Mouse (Mus musculus): Measurements from ENCODE around the gene Zfp970. TPM values are rescaled to one million over a fixed set of nuclear protein-coding genes. Genes with fewer than 3 reads are reported as not detected.
"Not testable (repeated sequence)": the region's sequence is repeated elsewhere in the genome, so short reads cannot be mapped to it uniquely, and the experiment has no call there.

Zfp970 gene
- polyA plus RNA-seq, 1 experiment from 2014 or later = 6.4 TPM

GRCm38 (mm10) chr2:177511972-177512371, 47.4 kb downstream of the Zfp970 start:
- ATAC-seq; H3K4me1 ChIP-seq (ENCODE audit: control insufficient read depth, insufficient read depth, low read length); H3K9me3 ChIP-seq (replicated peaks; ENCODE audit: control insufficient read depth, low read length, poor library complexity, severe bottlenecking); H3K27ac ChIP-seq (ENCODE audit: low read length); H3K4me3 ChIP-seq (ENCODE audit: low read depth, low read length); H3K36me3 ChIP-seq (ENCODE audit: control insufficient read depth, insufficient read depth, low read length); H3K4me2 ChIP-seq (ENCODE audit: low read length); H3K27me3 ChIP-seq (ENCODE audit: control insufficient read depth, insufficient read depth, low read depth, low read length); H3K9ac ChIP-seq (ENCODE audit: low read depth, low read length): not testable (repeated sequence)
- 86% methylated on average over 3 of the region's 3 CpGs for WGBS

GRCm38 (mm10) chr2:177513991-177514479, 49.5 kb downstream of the Zfp970 start:
- not testable (repeated sequence) for ATAC-seq; H3K36me3 ChIP-seq (ENCODE audit: control insufficient read depth, insufficient read depth, low read length); H3K4me2 ChIP-seq (ENCODE audit: low read length); H3K4me3 ChIP-seq (ENCODE audit: low read depth, low read length); H3K9me3 ChIP-seq (replicated peaks; ENCODE audit: control insufficient read depth, low read length, poor library complexity, severe bottlenecking); H3K4me1 ChIP-seq (ENCODE audit: control insufficient read depth, insufficient read depth, low read length); H3K27me3 ChIP-seq (ENCODE audit: control insufficient read depth, insufficient read depth, low read depth, low read length); H3K9ac ChIP-seq (ENCODE audit: low read depth, low read length); H3K27ac ChIP-seq (ENCODE audit: low read length)
- WGBS = 89% methylated on average over 4 of the region's 4 CpGs

GRCm38 (mm10) chr2:177517746-177518145, 53.2 kb downstream of the Zfp970 start:
- not testable (repeated sequence) for H3K4me3 ChIP-seq (ENCODE audit: low read depth, low read length); H3K27me3 ChIP-seq (ENCODE audit: control insufficient read depth, insufficient read depth, low read depth, low read length); H3K27ac ChIP-seq (ENCODE audit: low read length); H3K4me1 ChIP-seq (ENCODE audit: control insufficient read depth, insufficient read depth, low read length); H3K36me3 ChIP-seq (ENCODE audit: control insufficient read depth, insufficient read depth, low read length); ATAC-seq; H3K9me3 ChIP-seq (replicated peaks; ENCODE audit: control insufficient read depth, low read length, poor library complexity, severe bottlenecking); H3K4me2 ChIP-seq (ENCODE audit: low read length); H3K9ac ChIP-seq (ENCODE audit: low read depth, low read length)
- WGBS = 90% methylated on average over 9 of the region's 9 CpGs

DNA sequence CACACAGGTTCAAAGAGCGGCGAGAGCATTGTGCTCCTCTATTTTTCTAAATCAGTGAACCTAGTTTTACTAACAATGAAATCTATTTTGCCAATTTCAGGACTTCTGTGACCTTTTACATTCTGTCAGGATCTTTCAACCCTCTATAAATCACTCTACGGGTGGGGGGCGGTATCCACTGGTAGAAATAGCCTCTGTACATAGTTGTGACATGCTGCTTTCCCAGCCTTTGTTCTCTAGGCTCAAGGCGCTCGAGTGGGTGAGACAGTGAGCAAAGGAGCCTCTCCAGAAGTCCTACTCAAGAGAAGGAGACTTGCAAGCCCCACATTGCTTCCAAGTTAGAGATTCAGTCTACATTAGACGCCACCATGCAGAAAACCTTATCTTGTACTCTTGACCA, 53.8 kb downstream of the Zfp970 start:
- H3K36me3 ChIP-seq (ENCODE audit: control insufficient read depth, insufficient read depth, low read length); H3K9ac ChIP-seq (ENCODE audit: low read depth, low read length); H3K27me3 ChIP-seq (ENCODE audit: control insufficient read depth, insufficient read depth, low read depth, low read length); H3K9me3 ChIP-seq (replicated peaks; ENCODE audit: control insufficient read depth, low read length, poor library complexity, severe bottlenecking); ATAC-seq; H3K4me3 ChIP-seq (ENCODE audit: low read depth, low read length); H3K4me2 ChIP-seq (ENCODE audit: low read length); H3K4me1 ChIP-seq (ENCODE audit: control insufficient read depth, insufficient read depth, low read length); H3K27ac ChIP-seq (ENCODE audit: low read length): not testable (repeated sequence)
- WGBS = 87% methylated on average over 7 of the region's 7 CpGs

- H3K4me2 ChIP-seq (ENCODE audit: low read length) = not testable (repeated sequence)
Measured at GRCm38 (mm10) chr2:177518960-177519359, 54.4 kb downstream of the Zfp970 start.

GRCm38 (mm10) chr2:177520035-177520434, 55.5 kb downstream of the Zfp970 start:
- H3K27ac ChIP-seq (ENCODE audit: low read length) = no peak overlapping the region
- no peak overlapping the region for H3K4me2 ChIP-seq (ENCODE audit: low read length)
- H3K4me3 ChIP-seq (ENCODE audit: low read depth, low read length) = no peak overlapping the region
- H3K36me3 ChIP-seq (ENCODE audit: control insufficient read depth, insufficient read depth, low read length) = no peaks in the 10 kb centered on the region
- peaks cover 9% of the 10 kb centered on the region; the same call in 1 of the 2 replicates for H3K9me3 ChIP-seq (replicated peaks; ENCODE audit: control insufficient read depth, low read length, poor library complexity, severe bottlenecking)
- 81% methylated on average over 8 of the region's 8 CpGs for WGBS
- no peaks in the 10 kb centered on the region for H3K27me3 ChIP-seq (ENCODE audit: control insufficient read depth, insufficient read depth, low read depth, low read length)
- H3K9ac ChIP-seq (ENCODE audit: low read depth, low read length) = no peak overlapping the region
- H3K4me1 ChIP-seq (ENCODE audit: control insufficient read depth, insufficient read depth, low read length) = no peaks in the 10 kb centered on the region
- no peak for ATAC-seq

More at GRCm38 (mm10) chr2:177518960-177519359, 54.4 kb downstream of the Zfp970 start:
- not testable (repeated sequence) for ATAC-seq; H3K36me3 ChIP-seq (ENCODE audit: control insufficient read depth, insufficient read depth, low read length); H3K9me3 ChIP-seq (replicated peaks; ENCODE audit: control insufficient read depth, low read length, poor library complexity, severe bottlenecking); H3K27ac ChIP-seq (ENCODE audit: low read length); H3K4me3 ChIP-seq (ENCODE audit: low read depth, low read length); H3K27me3 ChIP-seq (ENCODE audit: control insufficient read depth, insufficient read depth, low read depth, low read length); H3K9ac ChIP-seq (ENCODE audit: low read depth, low read length); H3K4me1 ChIP-seq (ENCODE audit: control insufficient read depth, insufficient read depth, low read length)
- WGBS = 73% methylated on average over 1 of the region's 1 CpGs

DNA sequence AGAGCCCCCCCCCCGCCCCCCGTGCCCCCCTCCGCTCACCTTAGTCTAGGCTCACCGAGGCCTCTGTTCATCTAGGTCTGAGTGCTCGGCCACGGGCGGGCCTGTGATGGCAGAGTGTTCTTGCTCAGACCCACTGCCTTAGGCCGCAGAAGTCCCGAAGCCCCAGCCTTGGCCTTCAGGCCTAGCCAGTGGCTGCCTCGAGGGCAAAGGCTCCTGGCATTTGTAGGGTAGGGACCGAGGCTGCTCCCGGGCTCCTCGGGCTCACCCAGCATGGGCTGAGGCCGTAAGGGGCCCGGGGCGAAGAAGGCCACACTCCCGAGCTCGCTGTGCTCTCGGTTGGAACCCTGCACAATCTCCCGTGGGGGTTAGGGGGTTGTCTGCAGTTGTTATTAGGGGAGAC, 58.5 kb downstream of the Zfp970 start:
- ATAC-seq = no peak
- no peak overlapping the region for H3K4me2 ChIP-seq (ENCODE audit: low read length)

GRCm38 (mm10) chr2:177523674-177524073, 59.1 kb downstream of the Zfp970 start:
- not testable (repeated sequence) for H3K27me3 ChIP-seq (ENCODE audit: control insufficient read depth, insufficient read depth, low read depth, low read length); H3K9me3 ChIP-seq (replicated peaks; ENCODE audit: control insufficient read depth, low read length, poor library complexity, severe bottlenecking); H3K4me2 ChIP-seq (ENCODE audit: low read length); H3K27ac ChIP-seq (ENCODE audit: low read length); H3K4me1 ChIP-seq (ENCODE audit: control insufficient read depth, insufficient read depth, low read length); ATAC-seq; H3K36me3 ChIP-seq (ENCODE audit: control insufficient read depth, insufficient read depth, low read length); H3K9ac ChIP-seq (ENCODE audit: low read depth, low read length); H3K4me3 ChIP-seq (ENCODE audit: low read depth, low read length)
- WGBS = 86% methylated on average over 6 of the region's 6 CpGs

More for the DNA sequence above, 58.5 kb downstream of the Zfp970 start:
- no peaks in the 10 kb centered on the region for H3K4me1 ChIP-seq (ENCODE audit: control insufficient read depth, insufficient read depth, low read length)
- H3K9ac ChIP-seq (ENCODE audit: low read depth, low read length) = no peak overlapping the region
- no peak overlapping the region for H3K4me3 ChIP-seq (ENCODE audit: low read depth, low read length)
- no peak overlapping the region for H3K27ac ChIP-seq (ENCODE audit: low read length)
- 91% methylated on average over 20 of the region's 20 CpGs for WGBS
- no peaks in the 10 kb centered on the region for H3K27me3 ChIP-seq (ENCODE audit: control insufficient read depth, insufficient read depth, low read depth, low read length)
- H3K36me3 ChIP-seq (ENCODE audit: control insufficient read depth, insufficient read depth, low read length) = no peaks in the 10 kb centered on the region
- H3K9me3 ChIP-seq (replicated peaks; ENCODE audit: control insufficient read depth, low read length, poor library complexity, severe bottlenecking) = peaks cover 9% of the 10 kb centered on the region; the same call in 1 of the 2 replicates

- H3K27ac ChIP-seq (ENCODE audit: low read length); H3K4me3 ChIP-seq (ENCODE audit: low read depth, low read length); H3K4me2 ChIP-seq (ENCODE audit: low read length); H3K9ac ChIP-seq (ENCODE audit: low read depth, low read length); ATAC-seq; H3K27me3 ChIP-seq (ENCODE audit: control insufficient read depth, insufficient read depth, low read depth, low read length); H3K9me3 ChIP-seq (replicated peaks; ENCODE audit: control insufficient read depth, low read length, poor library complexity, severe bottlenecking); H3K36me3 ChIP-seq (ENCODE audit: control insufficient read depth, insufficient read depth, low read length); H3K4me1 ChIP-seq (ENCODE audit: control insufficient read depth, insufficient read depth, low read length): not testable (repeated sequence)
- 91% methylated on average over 16 of the region's 16 CpGs for WGBS
Measured at GRCm38 (mm10) chr2:177524171-177524570, 59.6 kb downstream of the Zfp970 start.

All from midbrain, embryonic 16.5 days (tissue).